Mouse (Mus musculus): ENCODE data around the gene Hsd17b7.

DNA sequence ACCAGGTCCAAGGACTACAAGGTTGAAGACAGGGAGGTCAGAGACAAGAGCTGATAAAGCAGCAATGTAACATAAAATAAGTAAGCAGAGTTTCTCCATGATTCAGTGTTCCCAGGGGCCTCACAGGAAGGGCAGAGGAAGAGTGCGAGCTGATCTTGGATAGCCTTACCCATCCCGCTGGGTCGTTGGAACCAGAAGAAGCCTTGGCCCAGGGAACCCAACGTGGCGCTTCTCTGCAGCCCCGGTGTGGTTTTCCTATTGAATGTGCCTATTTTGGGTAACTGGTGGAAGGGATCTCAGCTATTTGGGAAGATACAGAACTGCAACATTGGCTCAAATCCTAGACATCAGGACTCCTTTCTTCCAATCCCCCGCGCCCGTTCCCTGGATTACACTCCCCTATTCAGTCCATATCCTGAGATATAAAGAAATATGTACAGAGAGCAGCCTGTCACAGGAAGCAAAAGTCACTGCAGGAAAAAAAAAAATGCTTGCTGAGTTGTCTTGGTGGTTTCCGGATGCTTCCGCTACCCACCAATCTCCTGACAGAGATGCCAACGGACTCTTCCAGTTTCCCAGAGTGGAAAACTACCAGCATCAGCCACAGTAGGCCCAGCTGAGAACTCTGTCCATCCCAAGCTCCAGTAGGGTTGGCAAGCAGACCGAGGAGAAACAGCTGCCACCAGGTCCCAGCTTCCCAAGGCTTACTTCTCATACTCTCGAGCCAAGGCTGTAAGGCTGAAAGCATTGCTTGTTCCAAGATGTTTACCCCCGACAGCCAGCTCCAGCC, 41.9 kb upstream of the Hsd17b7 start:
- TF ChIP-seq CTCF (IDR thresholded peaks at IDR 0.05; ENCODE audit: low read depth) (no peak), EP300 (IDR thresholded peaks at IDR 0.05; ENCODE audit: low read depth) (no peak)

All from liver, postnatal 0 days (tissue).